Mouse (Mus musculus): ENCODE measurements around the gene Pnkp. TPM values are rescaled to one million over a fixed set of nuclear protein-coding genes. Genes with fewer than 3 reads are reported as not detected.

Gene Pnkp
- total and polyA plus RNA-seq, 2 experiments: 20.8 to 45.7 TPM

DNA sequence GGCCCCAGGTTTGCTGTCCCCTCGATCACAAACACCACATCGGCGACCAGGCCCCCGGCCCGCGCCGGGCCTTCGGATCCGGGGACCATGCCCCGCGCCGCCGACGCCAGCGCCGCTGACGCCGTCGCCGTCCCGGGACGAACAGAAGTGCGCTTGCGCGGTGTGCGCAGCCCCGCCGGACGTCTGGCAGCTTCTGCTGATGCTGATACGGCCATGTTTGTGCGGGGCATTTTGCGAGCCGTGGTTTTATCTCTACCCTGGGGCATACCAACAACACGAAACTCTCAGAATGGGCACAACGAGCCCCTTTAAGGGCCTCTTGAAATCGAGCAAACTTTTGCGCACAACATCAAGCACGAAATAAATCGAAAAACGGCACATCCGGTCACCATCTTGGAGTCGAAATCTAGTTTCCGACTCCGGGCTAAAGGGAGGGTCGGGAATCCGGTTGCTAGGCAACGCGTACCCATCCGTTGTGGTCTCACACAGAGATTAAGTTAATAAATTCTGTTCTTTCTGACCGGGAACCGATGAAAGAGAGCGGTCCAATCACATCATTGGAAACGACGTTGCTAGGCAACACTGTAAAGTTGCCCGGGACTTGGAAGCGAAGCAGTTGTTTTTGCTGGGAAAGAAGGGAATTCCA, 35.5 kb downstream of the Pnkp start, which contains the start of gene Med25:
Gene Med25 (minus strand): TSS at position 437 of the 646 bp plus-strand sequence.
- TF ChIP-seq CTCF (IDR thresholded peaks at IDR 0.05; ENCODE audit: low read depth, low read length) (no peak), POLR2A (IDR thresholded peaks at IDR 0.05; ENCODE audit: extremely low read depth, insufficient read depth, low read length) (peak; percentile 32; the same call in 1 of the 2 replicates)
- Histone ChIP-seq H3K9ac (ENCODE audit: low read depth, low read length) (peak within 1 kb of the TSS; percentile 80), H3K27ac (replicated peaks; ENCODE audit: insufficient read depth, low read depth, low read length) (peak within 1 kb of the TSS; percentile 97), H3K4me1 (ENCODE audit: control insufficient read depth, insufficient read depth, low read length) (peaks cover 10% of the 10 kb centered on the region), H3K27me3 (ENCODE audit: control insufficient read depth, insufficient read depth, low read length) (no peaks in the 10 kb centered on the region), H3K79me2 (ENCODE audit: control insufficient read depth, insufficient read depth, low read length) (peaks cover 18% of the 10 kb centered on the region), H3K4me3 (ENCODE audit: insufficient read depth, low read depth, low read length) (peak within 1 kb of the TSS; percentile 72), H3K36me3 (ENCODE audit: control insufficient read depth, insufficient read depth, low read length) (no peaks in the 10 kb centered on the region; the same call in 1 of the 2 replicates)
- peak; percentile 82 for DNase-seq (ENCODE audit: extremely low read depth, low read depth, low spot score)
- under 1% methylated on average over 56 of the region's 56 CpGs for whole genome bisulfite sequencing

GRCm38 (mm10) chr7:44893197-44893596, 36.3 kb downstream of the Pnkp start:
- Histone ChIP-seq H3K9ac (ENCODE audit: low read depth, low read length) (no peak overlapping the region), H3K79me2 (ENCODE audit: control insufficient read depth, insufficient read depth, low read length) (peaks cover 18% of the 10 kb centered on the region), H3K4me1 (ENCODE audit: control insufficient read depth, insufficient read depth, low read length) (peaks cover 10% of the 10 kb centered on the region), H3K4me3 (ENCODE audit: insufficient read depth, low read depth, low read length) (no peak overlapping the region), H3K27me3 (ENCODE audit: control insufficient read depth, insufficient read depth, low read length) (no peaks in the 10 kb centered on the region), H3K36me3 (ENCODE audit: control insufficient read depth, insufficient read depth, low read length) (no peaks in the 10 kb centered on the region; the same call in 1 of the 2 replicates), H3K27ac (replicated peaks; ENCODE audit: insufficient read depth, low read depth, low read length) (no peak overlapping the region)
- no peak for DNase-seq (ENCODE audit: extremely low read depth, low read depth, low spot score)
- TF ChIP-seq POLR2A (IDR thresholded peaks at IDR 0.05; ENCODE audit: extremely low read depth, insufficient read depth, low read length): no peak
- no peak for TF ChIP-seq CTCF (IDR thresholded peaks at IDR 0.05; ENCODE audit: low read depth, low read length)
- WGBS: 36% methylated on average over 8 of the region's 8 CpGs

- H3K9ac ChIP-seq (ENCODE audit: low read depth, low read length): no peak overlapping the region
- WGBS: 86% methylated on average over 3 of the region's 3 CpGs
- H3K4me1 ChIP-seq (ENCODE audit: control insufficient read depth, insufficient read depth, low read length): peaks cover 10% of the 10 kb centered on the region
- no peaks in the 10 kb centered on the region for H3K36me3 ChIP-seq (ENCODE audit: control insufficient read depth, insufficient read depth, low read length)
- TF ChIP-seq POLR2A (IDR thresholded peaks at IDR 0.05; ENCODE audit: extremely low read depth, insufficient read depth, low read length): no peak
- no peak for TF ChIP-seq CTCF (IDR thresholded peaks at IDR 0.05; ENCODE audit: low read depth, low read length)
- no peak for DNase-seq (ENCODE audit: extremely low read depth, low read depth, low spot score)
- H3K79me2 ChIP-seq (ENCODE audit: control insufficient read depth, insufficient read depth, low read length): peaks cover 18% of the 10 kb centered on the region
- no peak overlapping the region for H3K4me3 ChIP-seq (ENCODE audit: insufficient read depth, low read depth, low read length)
- H3K27ac ChIP-seq (replicated peaks; ENCODE audit: insufficient read depth, low read depth, low read length): no peak overlapping the region
- H3K27me3 ChIP-seq (ENCODE audit: control insufficient read depth, insufficient read depth, low read length): no peaks in the 10 kb centered on the region
These were observed 37.2 kb downstream of the Pnkp start for GRCm38 (mm10) chr7:44894175-44894574.

DNA sequence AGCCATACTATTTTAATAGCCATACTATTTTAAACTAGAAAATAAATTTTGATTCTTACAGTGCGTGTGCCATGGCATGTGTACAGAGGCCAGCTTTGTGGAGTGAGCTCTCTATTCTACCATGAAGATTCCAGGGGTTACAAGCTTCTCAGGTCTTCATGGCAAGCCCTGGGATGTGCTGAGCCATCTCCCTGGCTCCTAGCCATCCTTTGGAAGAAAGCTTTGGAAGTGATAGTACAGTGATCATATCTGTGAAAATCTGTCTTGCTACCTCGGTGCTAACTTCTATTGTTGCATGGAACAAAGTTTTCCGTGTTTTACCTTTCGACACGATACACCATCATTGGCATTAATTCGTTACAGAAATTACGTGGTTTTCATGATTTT, 38.3 kb downstream of the Pnkp start:
- no peaks in the 10 kb centered on the region for H3K36me3 ChIP-seq (ENCODE audit: control insufficient read depth, insufficient read depth, low read length)
- no peaks in the 10 kb centered on the region for H3K27me3 ChIP-seq (ENCODE audit: control insufficient read depth, insufficient read depth, low read length)
- TF ChIP-seq CTCF (IDR thresholded peaks at IDR 0.05; ENCODE audit: low read depth, low read length): no peak
- TF ChIP-seq POLR2A (IDR thresholded peaks at IDR 0.05; ENCODE audit: extremely low read depth, insufficient read depth, low read length): no peak
- DNase-seq (ENCODE audit: extremely low read depth, low read depth, low spot score): no peak
- 71% methylated on average over 7 of the region's 7 CpGs for WGBS
- H3K4me3 ChIP-seq (ENCODE audit: insufficient read depth, low read depth, low read length): no peak overlapping the region
- H3K9ac ChIP-seq (ENCODE audit: low read depth, low read length): no peak overlapping the region
- H3K79me2 ChIP-seq (ENCODE audit: control insufficient read depth, insufficient read depth, low read length): peaks cover 17% of the 10 kb centered on the region
- H3K4me1 ChIP-seq (ENCODE audit: control insufficient read depth, insufficient read depth, low read length): peaks cover 10% of the 10 kb centered on the region
- no peak overlapping the region for H3K27ac ChIP-seq (replicated peaks; ENCODE audit: insufficient read depth, low read depth, low read length)

DNA sequence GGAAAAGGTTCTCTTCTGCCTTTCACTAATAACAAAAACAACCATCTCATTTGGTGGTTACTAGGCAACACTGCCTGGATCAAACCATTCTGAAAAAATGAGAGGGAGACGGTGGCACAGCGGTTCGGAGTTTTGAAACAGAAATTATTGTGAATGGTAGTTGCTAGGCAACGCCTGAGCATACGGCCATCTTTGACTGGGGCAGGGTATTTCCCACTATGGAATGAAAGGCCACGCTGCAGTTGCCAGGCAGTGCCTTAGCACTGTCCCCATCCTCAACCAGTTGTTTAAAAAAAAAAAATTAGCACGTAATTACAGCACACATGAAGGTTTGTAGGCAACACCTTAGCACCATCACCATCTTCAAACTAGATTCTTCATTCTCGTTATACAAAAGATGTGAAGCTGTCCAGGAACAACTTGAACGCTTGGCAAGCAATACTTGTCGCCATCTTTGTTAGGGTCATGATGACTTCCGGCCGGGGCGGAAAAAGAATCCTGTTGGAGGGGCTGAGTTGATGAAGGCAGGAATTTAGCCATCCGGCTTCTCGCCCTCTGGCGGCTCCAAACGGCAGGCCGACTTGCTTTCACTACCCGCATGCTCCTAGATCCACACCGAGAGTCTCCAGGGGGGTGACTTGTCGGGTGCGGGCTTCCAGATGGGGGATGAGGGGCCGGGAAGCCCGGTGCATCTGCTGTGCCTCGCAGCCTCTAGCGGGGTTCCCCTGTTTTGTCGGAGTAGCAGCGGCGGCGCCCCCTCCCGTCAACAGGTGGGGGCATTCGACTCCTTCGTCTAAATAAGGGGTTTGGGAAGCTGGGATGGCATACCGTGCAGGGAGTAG, 38.9 kb downstream of the Pnkp start, which contains the start of gene Fuz:
Gene Fuz (plus strand): TSS at position 487 of the 842 bp plus-strand sequence.
- H3K36me3 ChIP-seq (ENCODE audit: control insufficient read depth, insufficient read depth, low read length): no peaks in the 10 kb centered on the region
- H3K27me3 ChIP-seq (ENCODE audit: control insufficient read depth, insufficient read depth, low read length): no peaks in the 10 kb centered on the region
- peak; percentile 91 for DNase-seq (ENCODE audit: extremely low read depth, low read depth, low spot score)
- H3K4me1 ChIP-seq (ENCODE audit: control insufficient read depth, insufficient read depth, low read length): peaks cover 10% of the 10 kb centered on the region
- TF ChIP-seq POLR2A (IDR thresholded peaks at IDR 0.05; ENCODE audit: extremely low read depth, insufficient read depth, low read length) (no peak), CTCF (IDR thresholded peaks at IDR 0.05; ENCODE audit: low read depth, low read length) (peak; percentile 68)
- H3K79me2 ChIP-seq (ENCODE audit: control insufficient read depth, insufficient read depth, low read length): peaks cover 11% of the 10 kb centered on the region
- H3K27ac ChIP-seq (replicated peaks; ENCODE audit: insufficient read depth, low read depth, low read length): 0 out of 2 replicates have a peak within 1 kb of the TSS, but pooled peaks have one; percentile 7
- 1% methylated on average over 34 of the region's 34 CpGs for WGBS
- peak within 1 kb of the TSS; percentile 73 for H3K4me3 ChIP-seq (ENCODE audit: insufficient read depth, low read depth, low read length)
- peak within 1 kb of the TSS; percentile 70 for H3K9ac ChIP-seq (ENCODE audit: low read depth, low read length)
